Mouse (Mus musculus) limb, embryonic 13.5 days (tissue): ENCODE results near the gene Cabp4. TPM values are rescaled to one million over a fixed set of nuclear protein-coding genes. Genes with fewer than 3 reads are reported as not detected.

Source experiments
- ATAC-seq: fragments of 200-750 bp; cut with Nextera tagmentation; 2 replicates; pipeline ENCODE4 v1.8.0; 2017; ENCODE audit warnings: low read depth, moderate number of reproducible peaks, moderate TSS enrichment; ENCODE audit not compliant: low FRiP score
- H3K27ac ChIP-seq: fragments of 300-500 bp; sonication (generic); 2 replicates; pipeline ENCODE4 v1.5.1; 2015; ENCODE audit warnings: inconsistent platforms, mild to moderate bottlenecking, moderate library complexity
- H3K27me3 ChIP-seq: fragments of 300-500 bp; sonication (generic); 2 replicates; pipeline ENCODE4 v1.6.1; 2015; ENCODE audit warnings: mild to moderate bottlenecking, inconsistent platforms
- H3K36me3 ChIP-seq: fragments of 300-500 bp; sonication (generic); 2 replicates; pipeline ENCODE4 v1.6.1; 2015; ENCODE audit warnings: inconsistent platforms, mild to moderate bottlenecking, moderate library complexity
- H3K4me1 ChIP-seq: fragments of 300-500 bp; sonication (generic); 2 replicates; pipeline ENCODE4 v1.6.1; 2015; ENCODE audit warnings: inconsistent platforms
- H3K4me2 ChIP-seq: fragments of 300-500 bp; sonication (generic); replicated peaks from 2 replicates; pipeline ENCODE4 v1.6.1; 2015; ENCODE audit warnings: inconsistent platforms, mild to moderate bottlenecking, moderate library complexity
- H3K4me3 ChIP-seq: fragments of 300-500 bp; sonication (generic); 2 replicates; pipeline ENCODE4 v1.5.1; 2015; ENCODE audit warnings: moderate library complexity, mild to moderate bottlenecking, inconsistent platforms
- H3K9ac ChIP-seq: fragments of 300-500 bp; sonication (generic); 2 replicates; pipeline ENCODE4 v1.6.1; 2015; ENCODE audit warnings: mild to moderate bottlenecking, inconsistent platforms
- H3K9me3 ChIP-seq: fragments of 300-500 bp; sonication (generic); 2 replicates; pipeline ENCODE4 v1.6.1; 2016; ENCODE audit warnings: inconsistent platforms
- WGBS: fragments of 180-500 bp; shearing (Covaris S2); methylation state at CpG from one replicate; pipeline ENCODE4 v1.1.7; 2015; 5-methylcytosine and 5-hydroxymethylcytosine counted together
- polyA plus RNA-seq: library from polyadenylated mRNA; unstranded; fragments of >200 nt; fragmentation: Nextera tagmentation; extraction: Ambion mirVana; gene quantifications from 2 replicates; pipeline ENCODE4 v1.2.1, GENCODE M21; 2015

Cabp4 gene
- polyA plus RNA-seq, 1 experiment from 2014 or later, result 0.05 TPM

DNA sequence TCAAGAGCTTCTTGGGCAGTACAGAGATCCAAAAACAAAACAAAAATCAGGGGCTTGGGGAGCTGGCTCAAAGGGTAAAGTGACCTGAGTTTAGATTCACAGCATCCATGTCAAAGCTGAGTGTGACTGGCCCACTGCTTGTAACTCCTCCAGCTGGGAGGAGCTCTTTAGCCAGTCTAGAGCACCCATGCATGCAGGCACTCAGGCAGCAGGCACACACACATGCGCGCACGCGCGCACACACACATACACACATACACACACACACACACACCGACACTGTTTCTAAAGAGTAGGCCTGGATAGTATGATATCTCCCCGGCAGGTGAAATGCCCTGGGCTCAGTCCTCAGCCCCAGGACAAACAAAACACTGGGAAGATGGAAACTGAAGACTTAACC is 26.8 kb downstream of the Cabp4 start:
- Histone ChIP-seq H3K4me3 (no peak overlapping the region), H3K9ac (no peak overlapping the region)
- ATAC-seq, result no peak

DNA sequence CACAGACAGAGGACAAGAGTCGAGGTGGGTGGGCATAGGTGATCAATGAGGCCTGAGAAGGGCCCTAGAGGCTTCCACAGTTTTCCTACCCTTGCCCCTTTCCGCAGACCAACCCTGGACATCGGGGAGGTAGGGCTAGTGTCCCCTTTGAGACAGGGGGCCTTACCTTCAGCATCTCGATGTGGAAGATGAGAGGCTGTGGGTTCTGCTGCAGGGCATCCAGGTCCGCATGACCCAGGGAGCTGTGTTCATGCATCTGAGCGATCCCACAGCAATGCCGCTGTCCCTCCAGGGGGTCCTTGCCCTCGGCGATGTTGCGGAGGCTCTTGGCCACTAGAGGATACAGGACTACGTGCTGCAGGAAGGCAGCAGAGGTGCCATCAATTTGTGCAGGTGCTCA is 28.0 kb downstream of the Cabp4 start:
- no peak overlapping the region for H3K27ac ChIP-seq
- H3K4me1 ChIP-seq, result peaks cover 29% of the 10 kb centered on the region
- peaks cover 75% of the 10 kb centered on the region for H3K36me3 ChIP-seq
- no peak overlapping the region for H3K9ac ChIP-seq
- no peak overlapping the region for H3K4me3 ChIP-seq
- no peak overlapping the region for H3K4me2 ChIP-seq
- no peaks in the 10 kb centered on the region for H3K9me3 ChIP-seq
- WGBS, result 85% methylated on average over 11 of the region's 11 CpGs
- no peaks in the 10 kb centered on the region for H3K27me3 ChIP-seq
- no peak for ATAC-seq

More for the DNA sequence above, 26.8 kb downstream of the Cabp4 start:
- H3K36me3 ChIP-seq, result peaks cover 68% of the 10 kb centered on the region
- no peak overlapping the region for H3K27ac ChIP-seq
- H3K27me3 ChIP-seq, result no peaks in the 10 kb centered on the region
- peaks cover 32% of the 10 kb centered on the region for H3K4me1 ChIP-seq
- no peak overlapping the region for H3K4me2 ChIP-seq
- 97% methylated on average over 7 of the region's 7 CpGs for WGBS
- H3K9me3 ChIP-seq, result no peaks in the 10 kb centered on the region

DNA sequence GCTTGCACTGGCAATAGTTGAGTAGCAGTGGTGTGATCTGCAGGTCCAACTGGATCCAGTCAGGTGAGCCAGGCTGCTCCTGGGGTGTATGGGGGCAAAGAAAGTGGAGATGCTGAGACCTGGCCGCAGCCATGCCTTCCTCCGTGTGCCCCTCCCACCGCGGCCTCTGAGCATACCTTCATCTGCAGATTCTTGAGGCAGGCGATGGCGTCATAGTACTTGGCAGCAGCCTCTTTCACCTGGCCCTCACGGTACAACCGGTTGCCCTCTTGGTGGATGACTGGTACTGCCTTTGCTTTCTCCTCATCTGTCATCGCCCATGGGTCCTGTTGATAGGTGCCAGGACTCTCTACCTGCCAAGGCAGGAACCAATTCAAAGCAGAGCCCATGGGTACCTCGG is 28.7 kb downstream of the Cabp4 start:
- Histone ChIP-seq H3K27me3 (no peaks in the 10 kb centered on the region), H3K9ac (0 out of 2 replicates have a peak overlapping the region, but pooled peaks have one; percentile 25), H3K4me3 (no peak overlapping the region), H3K4me2 (no peak overlapping the region), H3K27ac (no peak overlapping the region; the same call in 1 of the 2 replicates), H3K36me3 (peaks cover 75% of the 10 kb centered on the region), H3K9me3 (no peaks in the 10 kb centered on the region), H3K4me1 (peaks cover 22% of the 10 kb centered on the region)
- no peak for ATAC-seq
- 95% methylated on average over 10 of the region's 10 CpGs for WGBS

DNA sequence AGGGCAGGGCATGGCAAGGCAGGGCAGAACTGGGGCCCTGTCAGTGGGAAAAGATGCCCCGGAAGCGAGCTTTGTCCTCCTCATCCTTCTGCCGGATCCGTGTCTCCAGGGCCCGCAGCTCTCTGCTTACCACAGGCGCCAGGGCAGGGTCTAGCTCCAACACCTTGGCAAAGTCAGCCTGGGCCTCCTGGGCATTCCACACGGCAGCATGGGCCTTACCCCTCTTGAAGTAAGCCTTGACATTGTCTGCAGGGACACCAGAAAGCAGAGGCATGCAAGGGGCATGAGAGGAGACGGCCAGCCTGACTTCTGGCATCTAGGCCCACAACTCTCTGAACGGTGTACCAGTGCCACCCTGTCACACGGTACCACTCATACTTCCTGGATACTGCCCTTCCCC is 29.3 kb downstream of the Cabp4 start:
- H3K27me3 ChIP-seq, result no peaks in the 10 kb centered on the region
- WGBS, result 92% methylated on average over 10 of the region's 10 CpGs
- no peak for ATAC-seq
- H3K4me3 ChIP-seq, result no peak overlapping the region
- peaks cover 75% of the 10 kb centered on the region for H3K36me3 ChIP-seq
- H3K9ac ChIP-seq, result 0 out of 2 replicates have a peak overlapping the region, but pooled peaks have one; percentile 25
- no peak overlapping the region for H3K4me2 ChIP-seq
- H3K9me3 ChIP-seq, result no peaks in the 10 kb centered on the region
- peak overlapping the region; percentile 69; the same call in 1 of the 2 replicates for H3K27ac ChIP-seq
- H3K4me1 ChIP-seq, result peaks cover 20% of the 10 kb centered on the region

DNA sequence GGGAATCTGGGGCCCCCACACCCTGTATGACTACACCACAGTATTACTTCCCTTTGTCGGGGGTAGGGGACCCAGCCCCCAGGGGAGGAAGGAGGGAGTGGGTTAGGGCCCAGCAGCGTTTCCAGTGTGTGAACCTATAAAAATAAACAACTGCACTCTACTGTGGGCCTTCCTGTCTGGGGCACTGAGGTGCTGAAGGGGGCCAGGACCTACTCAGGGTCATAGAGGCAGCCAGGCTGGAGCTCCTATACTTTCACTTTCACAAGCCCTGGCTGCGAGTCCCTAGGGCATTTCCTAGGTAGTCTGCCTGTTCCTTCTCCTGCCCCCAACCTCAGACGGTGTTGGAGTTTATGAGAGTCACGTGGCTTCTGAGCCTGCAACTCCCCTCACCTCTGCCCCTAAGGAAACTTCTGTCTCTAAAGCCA is 30.0 kb downstream of the Cabp4 start:
- peaks cover 72% of the 10 kb centered on the region for H3K36me3 ChIP-seq
- H3K4me1 ChIP-seq, result peaks cover 20% of the 10 kb centered on the region
- H3K9ac ChIP-seq, result 0 out of 2 replicates have a peak overlapping the region, but pooled peaks have one; percentile 35
- peak overlapping the region; percentile 9; the same call in 1 of the 2 replicates for H3K4me2 ChIP-seq
- H3K27me3 ChIP-seq, result no peaks in the 10 kb centered on the region
- H3K27ac ChIP-seq, result peak overlapping the region; percentile 69; the same call in 1 of the 2 replicates
- ATAC-seq, result peak; percentile 20; the same call in 1 of the 2 replicates
- H3K9me3 ChIP-seq, result no peaks in the 10 kb centered on the region
- WGBS, result 33% methylated on average over 5 of the region's 5 CpGs
- no peak overlapping the region for H3K4me3 ChIP-seq

DNA sequence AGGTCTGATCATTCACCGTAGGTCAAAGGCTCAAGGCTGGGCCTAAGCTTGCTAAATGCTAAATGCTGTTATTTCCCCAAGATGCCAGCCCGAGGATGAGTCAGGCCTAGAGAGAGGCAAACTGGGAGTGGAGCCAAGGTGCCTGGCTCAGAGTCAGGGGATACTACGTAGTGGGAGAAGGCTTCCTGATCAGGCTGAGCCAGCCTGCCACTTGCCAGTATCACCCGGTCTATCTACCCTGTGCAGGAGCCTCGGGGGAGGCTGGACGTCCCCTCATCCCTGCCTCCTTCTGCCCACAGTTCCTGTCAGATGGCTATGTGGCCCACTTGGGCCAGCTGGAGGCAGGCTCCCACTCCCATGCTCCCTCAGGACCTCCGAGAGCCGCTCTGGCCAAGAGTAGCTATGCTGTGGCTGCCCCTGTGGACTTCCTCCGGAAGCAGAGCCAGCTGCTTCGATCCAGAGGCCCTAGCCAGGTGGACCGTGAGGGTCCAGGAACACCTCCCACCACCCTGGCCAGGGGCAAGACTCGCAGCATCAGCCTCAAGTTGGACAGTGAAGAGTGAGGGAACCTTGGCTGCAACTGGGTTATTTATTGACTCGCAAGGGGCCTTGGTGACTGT is 30.5 kb downstream of the Cabp4 start:
- H3K4me2 ChIP-seq, result peak overlapping the region; percentile 9; the same call in 1 of the 2 replicates
- no peaks in the 10 kb centered on the region for H3K9me3 ChIP-seq
- peaks cover 70% of the 10 kb centered on the region for H3K36me3 ChIP-seq
- ATAC-seq, result no peak
- peak overlapping the region; percentile 69 for H3K27ac ChIP-seq
- 66% methylated on average over 13 of the region's 13 CpGs for WGBS
- H3K27me3 ChIP-seq, result no peaks in the 10 kb centered on the region
- H3K4me1 ChIP-seq, result peaks cover 20% of the 10 kb centered on the region
- H3K9ac ChIP-seq, result peak overlapping the region; percentile 35; the same call in 1 of the 2 replicates
- no peak overlapping the region for H3K4me3 ChIP-seq

DNA sequence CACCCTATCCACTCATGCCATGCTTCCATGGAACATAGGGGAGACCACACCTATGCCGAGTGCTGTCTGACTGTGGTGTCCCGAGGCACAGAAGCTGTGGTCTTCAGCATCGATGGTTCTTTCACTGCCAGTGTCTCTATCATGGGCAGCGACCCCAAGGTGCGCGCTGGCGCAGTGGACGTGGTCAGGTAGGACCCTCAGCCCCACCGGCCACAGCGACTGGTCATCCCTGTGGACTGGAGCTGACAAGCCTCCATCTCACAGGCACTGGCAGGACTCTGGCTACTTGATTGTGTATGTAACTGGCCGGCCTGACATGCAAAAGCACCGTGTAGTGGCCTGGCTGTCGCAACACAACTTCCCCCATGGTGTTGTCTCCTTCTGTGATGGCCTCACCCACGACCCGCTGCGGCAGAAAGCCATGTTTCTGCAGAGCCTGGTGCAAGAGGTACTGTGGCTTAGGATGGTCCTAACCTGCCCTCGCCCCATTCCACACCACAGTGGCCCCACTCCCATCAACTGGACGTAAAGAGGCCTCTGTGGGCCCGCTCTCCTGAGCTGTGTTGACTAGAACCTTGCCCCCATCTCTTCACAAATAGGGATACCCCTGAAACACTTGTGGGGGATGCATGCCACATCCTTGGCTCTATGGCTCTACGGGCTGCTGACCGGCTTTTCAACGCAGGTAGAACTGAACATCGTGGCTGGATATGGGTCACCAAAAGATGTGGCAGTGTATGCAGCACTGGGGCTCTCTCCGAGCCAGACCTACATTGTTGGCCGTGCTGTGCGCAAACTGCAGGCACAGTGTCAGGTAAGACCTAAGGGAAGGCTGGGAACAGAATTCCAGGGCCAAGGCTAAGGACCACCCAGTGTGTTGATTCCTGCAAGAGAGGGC is 31.5 kb downstream of the Cabp4 start:
- H3K4me1 ChIP-seq, result peaks cover 20% of the 10 kb centered on the region
- H3K27ac ChIP-seq, result no peak overlapping the region; the same call in 1 of the 2 replicates
- WGBS, result 96% methylated on average over 26 of the region's 26 CpGs
- no peak for ATAC-seq
- H3K36me3 ChIP-seq, result peaks cover 60% of the 10 kb centered on the region
- no peaks in the 10 kb centered on the region for H3K27me3 ChIP-seq
- no peaks in the 10 kb centered on the region for H3K9me3 ChIP-seq
- no peak overlapping the region for H3K4me2 ChIP-seq
- H3K4me3 ChIP-seq, result no peak overlapping the region
- no peak overlapping the region for H3K9ac ChIP-seq

DNA sequence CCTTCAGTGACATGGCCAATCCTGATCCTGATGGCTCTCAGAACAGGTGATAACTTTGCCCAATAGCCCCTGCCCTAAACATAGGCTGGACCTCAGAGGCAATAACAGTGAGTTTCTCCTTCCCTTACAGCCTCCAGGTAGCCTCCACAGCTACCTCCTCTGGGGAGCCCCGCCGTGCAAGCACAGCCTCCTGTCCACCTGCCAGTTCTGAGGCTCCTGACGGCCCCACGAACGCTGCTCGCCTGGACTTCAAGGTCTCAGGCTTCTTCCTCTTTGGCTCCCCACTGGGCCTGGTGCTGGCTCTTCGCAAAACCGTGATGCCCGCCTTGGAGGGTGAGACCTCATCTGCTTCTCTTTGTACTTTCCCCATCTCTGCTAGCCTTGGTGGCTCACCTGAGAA is 35.3 kb downstream of the Cabp4 start:
- peaks cover 22% of the 10 kb centered on the region for H3K36me3 ChIP-seq
- H3K9ac ChIP-seq, result no peak overlapping the region
- no peak overlapping the region for H3K27ac ChIP-seq
- no peak overlapping the region for H3K4me2 ChIP-seq
- H3K4me3 ChIP-seq, result no peak overlapping the region
- H3K4me1 ChIP-seq, result peaks cover 6% of the 10 kb centered on the region
- WGBS, result 84% methylated on average over 9 of the region's 9 CpGs
- ATAC-seq, result no peak
- no peaks in the 10 kb centered on the region for H3K9me3 ChIP-seq
- H3K27me3 ChIP-seq, result peaks cover under 1% of the 10 kb centered on the region; the same call in 1 of the 2 replicates

DNA sequence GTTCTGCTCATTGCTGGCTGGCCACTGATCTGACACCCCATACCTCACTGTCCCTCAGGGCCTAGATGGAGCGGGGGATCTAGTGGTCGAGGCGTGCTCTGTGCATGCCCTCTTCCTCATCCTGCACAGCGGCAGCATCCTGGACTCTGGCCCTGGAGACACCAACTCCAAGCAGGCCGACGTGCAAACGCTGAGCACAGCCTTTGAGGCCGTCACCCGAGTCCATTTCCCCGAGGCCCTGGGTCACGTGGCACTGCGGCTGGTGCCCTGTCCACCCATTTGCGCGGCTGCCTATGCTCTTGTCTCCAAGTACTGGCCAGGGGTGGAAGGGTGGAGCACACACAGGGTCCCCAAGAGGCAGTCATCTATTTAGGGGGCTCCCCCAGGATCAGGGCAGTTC is 37.2 kb downstream of the Cabp4 start:
- Histone ChIP-seq H3K27ac (no peak overlapping the region), H3K4me1 (peaks cover under 1% of the 10 kb centered on the region; the same call in 1 of the 2 replicates), H3K9ac (no peak overlapping the region), H3K4me2 (no peak overlapping the region), H3K9me3 (no peaks in the 10 kb centered on the region), H3K36me3 (peaks cover 3% of the 10 kb centered on the region; the same call in 1 of the 2 replicates), H3K4me3 (no peak overlapping the region), H3K27me3 (peaks cover 19% of the 10 kb centered on the region)
- 89% methylated on average over 14 of the region's 14 CpGs for WGBS
- no peak for ATAC-seq

DNA sequence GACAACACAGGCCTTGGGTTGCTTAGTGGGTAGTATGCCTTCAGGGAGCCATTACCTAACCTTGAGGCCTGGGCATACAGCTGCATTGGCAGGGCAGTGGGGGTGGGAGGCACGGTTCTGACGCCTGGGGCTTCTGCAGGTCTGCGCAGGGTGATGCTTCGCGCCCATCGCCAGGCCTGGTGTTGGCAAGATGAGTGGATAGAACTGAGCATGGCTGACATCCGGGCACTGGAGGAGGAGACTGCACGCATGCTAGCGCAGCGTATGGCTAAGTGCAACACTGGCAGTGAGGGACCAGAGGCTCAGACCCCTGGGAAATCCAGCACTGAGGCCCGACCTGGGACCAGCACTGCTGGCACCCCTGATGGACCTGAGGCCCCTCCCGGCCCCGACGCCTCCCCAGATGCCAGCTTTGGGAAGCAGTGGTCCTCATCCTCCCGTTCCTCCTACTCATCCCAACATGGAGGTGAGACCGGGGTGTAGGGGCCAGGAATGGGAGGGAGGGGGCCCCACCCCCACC is 39.1 kb downstream of the Cabp4 start:
- Histone ChIP-seq H3K4me1 (peaks cover 20% of the 10 kb centered on the region), H3K36me3 (no peaks in the 10 kb centered on the region; the same call in 1 of the 2 replicates), H3K4me3 (no peak overlapping the region), H3K27ac (no peak overlapping the region), H3K9me3 (no peaks in the 10 kb centered on the region), H3K27me3 (peaks cover 38% of the 10 kb centered on the region), H3K4me2 (no peak overlapping the region), H3K9ac (no peak overlapping the region)
- no peak for ATAC-seq
- 90% methylated on average over 16 of the region's 16 CpGs for WGBS

DNA sequence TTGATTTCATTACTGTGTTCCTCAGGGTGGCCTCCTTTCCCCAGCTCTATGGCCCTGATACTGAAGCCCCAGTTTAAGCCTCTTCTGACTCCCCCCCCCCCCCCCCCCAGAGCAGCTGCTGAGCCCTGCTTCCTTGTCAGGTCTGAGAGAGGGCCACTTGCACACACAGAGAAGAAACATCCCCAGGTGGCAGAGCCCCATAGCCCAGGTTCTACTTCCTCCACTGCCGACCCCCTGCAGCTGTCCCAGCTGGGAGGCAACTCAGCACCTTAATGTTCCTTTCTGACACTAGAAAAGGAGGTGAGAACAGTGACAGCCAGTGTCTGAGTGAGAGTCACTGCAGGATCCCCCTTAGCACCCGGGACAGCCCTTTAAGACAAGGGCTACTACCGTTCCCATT is 40.0 kb downstream of the Cabp4 start:
- Histone ChIP-seq H3K36me3 (no peaks in the 10 kb centered on the region; the same call in 1 of the 2 replicates), H3K27ac (no peak overlapping the region), H3K9ac (no peak overlapping the region), H3K4me2 (no peak overlapping the region), H3K27me3 (peaks cover 45% of the 10 kb centered on the region), H3K4me1 (peaks cover 28% of the 10 kb centered on the region), H3K9me3 (no peaks in the 10 kb centered on the region), H3K4me3 (no peak overlapping the region)
- no peak for ATAC-seq
- WGBS, result 80% methylated on average over 3 of the region's 3 CpGs

DNA sequence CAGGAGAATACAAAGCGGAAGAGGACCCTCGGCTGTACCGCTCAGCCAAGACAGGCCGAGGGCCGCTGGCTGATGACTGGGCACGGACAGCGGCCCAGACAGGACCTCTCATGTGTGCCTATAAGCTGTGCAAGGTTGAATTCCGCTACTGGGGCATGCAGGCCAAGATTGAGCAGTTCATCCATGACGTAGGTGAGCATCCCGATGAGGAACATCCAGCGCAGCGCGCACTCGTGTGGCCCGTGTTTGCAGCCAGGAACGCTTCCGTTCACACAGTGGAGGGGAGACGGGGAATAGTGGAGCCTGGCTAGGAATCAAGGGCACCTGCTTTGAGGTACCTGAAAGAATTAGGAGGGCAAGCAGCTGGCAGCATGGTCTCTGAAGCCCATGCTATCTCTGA is 40.5 kb downstream of the Cabp4 start:
- H3K36me3 ChIP-seq, result no peaks in the 10 kb centered on the region; the same call in 1 of the 2 replicates
- 92% methylated on average over 18 of the region's 18 CpGs for WGBS

More for the DNA sequence above, 40.5 kb downstream of the Cabp4 start:
- peaks cover 45% of the 10 kb centered on the region for H3K27me3 ChIP-seq
- H3K9me3 ChIP-seq, result no peaks in the 10 kb centered on the region
- no peak for ATAC-seq
- H3K9ac ChIP-seq, result no peak overlapping the region
- no peak overlapping the region for H3K27ac ChIP-seq
- peaks cover 32% of the 10 kb centered on the region for H3K4me1 ChIP-seq
- no peak overlapping the region for H3K4me3 ChIP-seq
- H3K4me2 ChIP-seq, result no peak overlapping the region
